Mouse (Mus musculus) adipocyte (in vitro differentiated cells): ENCODE data around the gene Hivep1.

ENCODE experiments used
- DNase-seq: peaks from one replicate; pipeline ENCODE4 v3.0.0-alpha.2; 2016; ENCODE audit warnings: low spot score

The Hivep1 gene

DNA sequence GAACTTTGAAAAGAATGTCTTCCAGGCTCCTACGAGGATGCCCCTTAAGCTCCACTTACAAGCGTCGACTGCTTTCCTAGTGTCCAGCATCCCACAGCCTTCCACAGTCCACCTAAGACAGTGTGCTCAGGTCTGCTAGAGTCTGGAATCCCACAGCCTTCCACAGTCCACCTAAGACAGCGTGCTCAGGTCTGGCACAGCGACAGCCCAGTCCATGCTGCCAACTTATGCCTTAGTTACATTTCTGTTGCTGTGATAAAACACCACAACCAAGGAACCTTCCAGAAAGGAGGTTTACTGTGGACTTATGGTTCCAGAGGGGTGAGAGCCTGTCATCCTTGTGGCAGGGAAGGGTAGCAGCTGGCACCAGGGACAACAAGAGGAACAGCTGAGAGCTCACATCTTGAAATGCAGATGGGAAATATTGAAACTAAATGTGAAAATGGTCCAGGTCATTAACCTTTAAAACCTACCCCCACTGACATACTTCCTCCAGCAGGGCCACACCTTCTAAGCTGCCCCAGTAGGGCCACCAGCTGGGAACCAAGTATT is 25.0 kb downstream of the Hivep1 start:
- DNase-seq: no peak

GRCm38 (mm10) chr13:42077629-42078028 is 25.8 kb downstream of the Hivep1 start:
- DNase-seq: no peak

- DNase-seq: no peak
Observed at GRCm38 (mm10) chr13:42080131-42080916, 28.5 kb downstream of the Hivep1 start.

- no peak for DNase-seq
Observed at GRCm38 (mm10) chr13:42088339-42088738, 36.5 kb downstream of the Hivep1 start.

GRCm38 (mm10) chr13:42089025-42089424 is 37.2 kb downstream of the Hivep1 start:
- DNase-seq: no peak

DNA sequence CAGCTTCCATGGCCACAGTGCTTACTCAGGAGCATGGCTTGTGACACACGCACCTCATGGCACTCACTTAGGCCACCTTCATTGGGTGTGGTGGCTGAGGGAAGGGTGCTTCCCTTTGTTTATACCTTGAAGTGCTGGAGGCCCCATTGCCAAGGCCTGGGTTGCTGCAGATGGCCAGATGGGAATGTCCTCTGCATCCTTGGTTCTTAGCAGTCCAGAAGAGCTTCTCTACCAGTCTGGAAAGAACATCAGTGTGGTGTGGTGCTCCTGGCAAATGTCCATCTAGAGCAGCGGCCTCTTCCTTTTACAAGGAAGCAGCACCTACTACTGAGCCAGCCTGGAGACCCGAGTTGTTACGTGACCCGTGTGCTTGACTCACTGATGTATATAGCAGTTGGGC is 38.9 kb downstream of the Hivep1 start:
- DNase-seq: no peak

DNA sequence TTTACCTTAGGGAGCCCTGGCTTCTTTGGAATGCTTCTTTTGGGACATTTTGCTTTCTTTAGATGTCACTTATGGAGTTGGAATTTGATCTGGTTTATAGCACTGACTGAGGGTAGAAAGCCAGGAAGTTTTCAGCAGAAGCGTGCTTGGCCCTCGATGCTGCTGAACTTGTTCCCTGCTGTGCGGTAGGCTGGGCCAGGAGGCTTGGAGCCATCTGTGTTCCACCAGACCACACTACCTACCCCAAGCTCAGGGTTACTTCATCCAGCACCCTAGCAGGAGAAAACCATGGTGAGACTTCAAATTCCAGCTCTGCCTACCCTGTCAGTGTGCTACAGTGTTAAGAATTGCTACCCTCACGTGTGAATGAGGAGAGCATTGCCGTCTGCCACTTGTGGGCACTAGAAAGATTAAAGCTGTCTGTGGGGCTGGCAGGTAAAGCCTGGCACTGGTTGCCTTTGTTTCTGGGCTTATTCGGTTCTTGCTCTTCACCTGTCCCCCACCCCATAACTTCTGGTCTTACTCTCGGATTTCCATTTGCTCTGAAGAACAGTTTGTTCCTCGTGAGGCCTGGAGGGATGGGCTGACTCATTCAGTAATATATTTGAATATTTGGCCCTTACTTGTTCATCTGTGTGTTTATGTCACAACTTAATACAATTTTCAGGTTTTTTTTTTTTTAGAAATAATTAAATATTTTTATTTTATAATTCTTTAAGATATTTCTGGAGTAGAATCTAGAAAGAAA is 40.7 kb downstream of the Hivep1 start:
- no peak for DNase-seq

DNA sequence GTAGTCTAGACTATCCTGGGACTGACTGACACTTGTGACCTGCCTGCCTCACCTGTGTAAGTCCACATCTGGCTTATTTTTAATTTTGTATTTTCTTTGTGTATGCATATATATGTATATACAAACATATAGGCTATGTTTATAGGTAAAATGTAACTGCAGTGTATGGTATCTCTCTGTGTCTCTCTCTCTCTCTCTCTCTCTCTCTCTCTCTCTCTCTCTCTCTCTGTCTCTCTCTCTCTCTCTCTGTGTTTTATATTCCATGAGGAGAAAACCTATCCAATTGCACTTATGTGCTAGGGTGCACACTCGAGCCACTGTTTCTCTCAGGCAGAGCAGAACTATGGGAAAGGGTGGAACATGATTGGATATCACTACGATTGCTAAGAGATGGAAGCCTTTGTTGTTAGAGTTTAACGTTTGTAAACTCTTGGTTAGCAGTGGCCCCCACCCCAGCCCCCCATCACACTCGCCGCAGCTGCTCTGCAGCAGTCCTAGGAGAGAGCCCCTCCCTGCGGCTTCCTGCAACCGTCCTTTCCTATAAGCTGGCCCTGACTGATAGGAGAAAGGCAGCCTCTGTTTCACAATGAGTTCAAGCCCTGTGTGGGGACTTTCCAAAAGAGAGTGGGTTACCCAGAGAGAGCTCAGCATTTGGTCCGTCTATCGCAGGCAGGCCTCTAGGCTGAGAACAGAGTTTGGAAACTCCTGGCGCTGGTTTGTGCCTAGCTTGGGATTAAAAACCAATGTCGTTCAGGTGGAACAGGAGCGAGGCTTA is 41.6 kb downstream of the Hivep1 start:
- DNase-seq: no peak

DNA sequence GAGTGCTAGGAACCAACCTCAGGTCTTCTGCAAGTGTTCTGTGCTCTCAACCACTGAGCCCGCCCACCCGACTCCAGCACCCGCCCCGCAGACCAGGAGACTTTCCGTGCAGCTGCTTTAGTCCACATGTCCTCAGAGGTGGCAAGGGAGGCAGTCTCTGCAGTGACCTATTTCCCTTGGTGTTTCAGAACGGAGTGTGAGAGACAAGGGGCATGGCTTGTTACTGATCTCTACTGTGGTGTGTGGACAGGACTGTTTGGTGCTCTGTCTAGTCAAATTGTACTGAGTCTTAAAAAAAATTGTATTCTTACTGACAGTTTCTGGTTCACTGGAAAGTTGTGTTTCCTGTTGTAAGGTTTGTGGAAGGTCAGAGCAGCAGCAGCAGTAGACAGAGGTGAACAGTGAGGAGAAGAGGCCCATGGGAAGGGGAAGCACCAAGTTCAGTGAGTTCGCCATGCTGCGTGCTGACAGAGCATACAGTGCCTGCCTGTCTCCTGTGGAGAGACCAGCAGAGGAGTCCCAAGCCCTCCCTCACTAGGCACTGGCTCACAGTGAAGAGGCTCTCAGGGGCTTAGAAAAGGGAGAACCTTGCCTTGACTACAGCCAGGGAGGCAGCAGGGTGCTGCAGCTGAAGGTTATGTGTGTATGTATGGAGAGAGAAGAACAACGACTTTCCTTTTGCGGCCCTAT is 44.1 kb downstream of the Hivep1 start:
- no peak for DNase-seq

GRCm38 (mm10) chr13:42097109-42097508 is 45.3 kb downstream of the Hivep1 start:
- DNase-seq: no peak

- DNase-seq: no peak
Observed at GRCm38 (mm10) chr13:42098522-42098921, 46.7 kb downstream of the Hivep1 start.

DNA sequence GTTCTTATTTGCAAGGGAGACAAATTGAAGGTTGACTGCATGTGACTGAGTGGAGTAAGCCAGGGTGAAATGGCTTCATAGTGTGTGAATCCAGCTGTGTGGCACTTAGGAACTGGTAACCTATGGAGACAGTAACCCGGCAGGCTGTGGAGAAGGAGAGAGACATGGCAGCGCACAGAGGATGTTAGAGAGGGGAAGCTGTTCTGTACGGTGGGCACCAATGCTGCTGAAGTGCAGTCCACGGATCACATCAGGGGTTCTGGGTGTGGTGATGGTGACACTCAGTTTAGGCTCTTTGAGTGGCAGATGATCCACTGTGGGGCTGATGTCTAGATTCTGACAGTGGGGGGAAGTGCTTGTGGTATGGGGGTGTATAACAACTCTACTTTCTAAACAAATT is 47.7 kb downstream of the Hivep1 start:
- DNase-seq: no peak

GRCm38 (mm10) chr13:42101440-42102190 is 49.8 kb downstream of the Hivep1 start:
- DNase-seq: no peak

DNA sequence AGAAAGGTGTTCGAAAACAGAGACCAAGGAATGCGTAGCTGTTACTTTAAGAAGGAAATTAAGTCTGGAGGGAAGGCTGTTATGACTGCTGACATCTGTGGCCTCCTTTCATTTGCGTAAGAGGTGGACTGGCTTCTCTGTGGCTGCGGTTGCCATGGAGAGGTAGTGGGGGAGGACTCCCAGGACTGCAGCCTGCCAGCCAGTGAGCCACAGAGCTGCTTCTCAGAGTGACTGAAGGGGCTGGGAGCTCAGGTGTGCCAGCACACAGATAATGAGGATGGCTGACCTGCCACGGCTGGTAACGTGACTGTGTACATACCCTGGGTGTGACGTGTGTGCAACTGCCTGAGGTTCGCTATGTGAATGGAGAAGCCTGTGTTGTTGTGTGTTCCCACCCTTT is 51.2 kb downstream of the Hivep1 start:
- peak; percentile 55 for DNase-seq

DNA sequence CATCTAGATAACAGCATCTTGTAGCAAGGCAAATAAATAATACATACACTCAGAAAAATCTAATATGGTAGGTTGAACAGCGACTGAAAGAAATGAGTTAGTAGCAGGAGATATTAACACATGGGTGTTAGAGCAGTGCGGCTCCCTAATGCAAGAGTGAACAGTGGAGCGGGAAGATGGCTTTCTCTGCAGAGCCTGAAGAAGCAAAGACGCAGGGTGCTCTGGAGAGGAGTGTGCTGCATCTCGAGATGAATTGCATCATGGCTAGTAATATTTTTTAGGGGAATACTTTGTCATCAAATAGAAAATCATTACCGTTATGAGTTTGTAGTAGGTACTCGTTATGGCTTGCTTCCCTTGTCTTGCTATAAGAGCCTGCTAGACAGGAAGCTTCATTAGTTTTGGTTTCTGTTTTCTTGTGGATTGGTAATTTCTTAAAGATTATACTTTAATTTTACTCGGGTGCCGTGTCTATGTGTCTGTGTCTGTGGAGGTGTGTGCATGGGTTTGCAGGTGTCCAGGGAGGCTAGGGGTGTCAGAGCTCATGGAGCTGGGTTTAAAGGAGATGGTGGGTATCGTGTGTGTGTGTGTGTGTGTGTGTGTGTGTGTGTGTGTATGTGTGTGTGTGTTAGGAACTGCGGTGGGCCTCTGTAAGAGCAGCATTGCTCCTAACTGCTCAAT is 51.8 kb downstream of the Hivep1 start:
- no peak for DNase-seq

- DNase-seq: no peak
Observed at GRCm38 (mm10) chr13:42104371-42104770, 52.5 kb downstream of the Hivep1 start.

DNA sequence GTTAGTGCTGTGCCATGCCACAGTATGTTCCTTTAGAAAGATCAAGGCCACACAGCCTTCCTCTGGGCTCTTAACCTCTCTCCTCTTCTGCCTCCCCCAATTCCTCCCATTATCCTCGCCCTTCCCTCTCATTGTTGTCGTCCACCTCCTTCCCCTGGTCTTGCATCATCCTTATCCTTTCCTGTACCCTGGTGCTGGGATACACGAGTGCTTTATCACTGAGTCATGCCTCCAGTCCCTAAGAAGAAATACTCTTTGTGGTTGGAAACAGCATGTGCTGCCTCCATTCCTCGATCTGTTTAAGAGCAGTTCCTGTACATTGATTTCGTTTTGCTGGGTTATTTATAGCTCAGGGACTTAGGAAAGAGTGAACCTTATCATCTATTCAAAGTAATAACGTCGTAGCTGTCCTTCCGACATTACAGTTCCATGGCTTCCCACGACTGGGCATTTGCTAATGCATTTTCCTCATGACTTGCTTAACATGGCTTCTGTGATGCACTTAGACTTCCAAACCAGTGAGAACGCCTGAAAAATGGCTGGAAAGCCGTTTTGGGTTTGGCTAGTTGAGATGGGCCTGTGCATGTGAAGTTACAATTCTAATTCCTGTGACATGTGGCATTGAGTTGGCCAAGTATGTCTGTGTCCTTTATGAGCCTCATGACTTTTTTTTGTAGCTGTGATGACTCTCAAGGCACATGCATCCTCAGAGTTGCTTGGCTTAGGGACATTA is 56.8 kb downstream of the Hivep1 start:
- no peak for DNase-seq

- no peak for DNase-seq
Observed at GRCm38 (mm10) chr13:42110416-42110815, 58.6 kb downstream of the Hivep1 start.

- no peak for DNase-seq
Observed at GRCm38 (mm10) chr13:42112071-42112470, 60.2 kb downstream of the Hivep1 start.

DNA sequence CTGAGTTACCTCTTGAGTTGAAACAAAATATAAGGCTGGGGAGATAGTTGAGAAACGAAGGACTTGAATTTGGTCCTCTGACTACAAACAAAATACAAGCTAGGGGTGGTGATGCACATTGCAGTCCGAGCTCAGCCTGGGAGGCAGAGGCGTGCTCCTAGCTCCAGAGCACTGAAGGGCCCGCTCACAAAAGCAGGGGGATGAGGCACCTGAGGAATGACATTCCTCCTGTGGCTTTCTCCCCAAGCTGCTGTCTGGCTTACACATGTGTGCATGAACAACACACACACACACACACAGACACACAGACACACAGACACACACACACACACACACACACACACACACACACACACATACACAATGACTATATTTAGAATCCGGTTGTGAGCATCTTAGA is 60.9 kb downstream of the Hivep1 start:
- no peak for DNase-seq
